ENCODE assay signal across 8 mouse cellular contexts in genomic region chr15:102459847-102460246, GRCm38 (mm10). TPM values are rescaled to one million over a fixed set of nuclear protein-coding genes. Genes with fewer than 3 reads are reported as not detected.
DNase-seq lines count a peak whose midpoint lies in the region; ATAC-seq lines count a peak whose summit lies in the region.

No protein-coding gene starts in this region.

- WGBS in neural tube, embryonic 12.5 days: 77% methylated on average over 5 of the region's 5 CpGs
- WGBS in limb, embryonic 13.5 days: 68% methylated on average over 5 of the region's 5 CpGs
- WGBS in stomach, embryonic 15.5 days: 51% methylated on average over 5 of the region's 5 CpGs

- H3K4me1 ChIP-seq in neural tube, embryonic 12.5 days: peaks cover 9% of the 10 kb centered on the region
- H3K4me1 ChIP-seq in erythroblast, embryonic 14.5 days (ENCODE audit: control insufficient read depth): peaks cover 62% of the 10 kb centered on the region
- peaks cover 14% of the 10 kb centered on the region for H3K4me1 ChIP-seq in limb, embryonic 13.5 days
- H3K4me1 ChIP-seq in stomach, embryonic 15.5 days: no peaks in the 10 kb centered on the region; the same call in 1 of the 2 replicates

- no peak for ATAC-seq in neural tube, embryonic 12.5 days (ENCODE audit: low FRiP score, low read depth)
- no peak for ATAC-seq in limb, embryonic 13.5 days (ENCODE audit: low FRiP score, low read depth)
- ATAC-seq in stomach, embryonic 15.5 days (ENCODE audit: insufficient read depth, low FRiP score, low read depth): peak; percentile 48; the same call in 1 of the 2 replicates

- H3K27ac ChIP-seq in neural tube, embryonic 12.5 days: no peak overlapping the region
- H3K27ac ChIP-seq in limb, embryonic 13.5 days: no peak overlapping the region
- 0 out of 2 replicates have a peak overlapping the region, but pooled peaks have one; percentile 19 for H3K27ac ChIP-seq in stomach, embryonic 15.5 days

- peaks cover 7% of the 10 kb centered on the region; the same call in 1 of the 2 replicates for H3K36me3 ChIP-seq in neural tube, embryonic 12.5 days
- H3K36me3 ChIP-seq in erythroblast, embryonic 14.5 days (ENCODE audit: control insufficient read depth): peaks cover 37% of the 10 kb centered on the region
- H3K36me3 ChIP-seq in limb, embryonic 13.5 days: peaks cover 12% of the 10 kb centered on the region
- H3K36me3 ChIP-seq in stomach, embryonic 15.5 days: no peaks in the 10 kb centered on the region

- H3K27me3 ChIP-seq in neural tube, embryonic 12.5 days (replicated peaks): no peaks in the 10 kb centered on the region
- no peaks in the 10 kb centered on the region for H3K27me3 ChIP-seq in erythroblast, embryonic 14.5 days (ENCODE audit: control insufficient read depth)
- H3K27me3 ChIP-seq in limb, embryonic 13.5 days: no peaks in the 10 kb centered on the region
- no peaks in the 10 kb centered on the region for H3K27me3 ChIP-seq in stomach, embryonic 15.5 days (replicated peaks)

- no peaks in the 10 kb centered on the region for H3K9me3 ChIP-seq in neural tube, embryonic 12.5 days
- H3K9me3 ChIP-seq in erythroblast, embryonic 14.5 days (ENCODE audit: control insufficient read depth, low read length): no peaks in the 10 kb centered on the region
- H3K9me3 ChIP-seq in limb, embryonic 13.5 days: no peaks in the 10 kb centered on the region
- H3K9me3 ChIP-seq in stomach, embryonic 15.5 days: no peaks in the 10 kb centered on the region

- no peak overlapping the region for H3K9ac ChIP-seq in neural tube, embryonic 12.5 days
- 0 out of 2 replicates have a peak overlapping the region, but pooled peaks have one; percentile 13 for H3K9ac ChIP-seq in limb, embryonic 13.5 days
- no peak overlapping the region for H3K9ac ChIP-seq in stomach, embryonic 15.5 days

- H3K4me3 ChIP-seq in neural tube, embryonic 12.5 days: peak overlapping the region; percentile 39; the same call in 1 of the 2 replicates
- H3K4me3 ChIP-seq in erythroblast, embryonic 14.5 days (replicated peaks): peak overlapping the region; percentile 76
- H3K4me3 ChIP-seq in limb, embryonic 13.5 days: peak overlapping the region; percentile 51
- H3K4me3 ChIP-seq in stomach, embryonic 15.5 days (replicated peaks): peak overlapping the region; percentile 53

- no peak for DNase-seq in neural tube, embryonic 10.5 days (ENCODE audit: extremely low spot score, low spot score)
- no peak for DNase-seq in right cerebral cortex, adult 2 months (ENCODE audit: low spot score in 2 of 2)
- DNase-seq in frontal cortex, postnatal 14 days (ENCODE audit: low spot score in 2 of 2): no peak
- DNase-seq in thymus, postnatal 36 days: no peak

- H3K4me2 ChIP-seq in neural tube, embryonic 12.5 days (replicated peaks): peak overlapping the region; percentile 65
- peak overlapping the region; percentile 64 for H3K4me2 ChIP-seq in limb, embryonic 13.5 days (replicated peaks)
- peak overlapping the region; percentile 69 for H3K4me2 ChIP-seq in stomach, embryonic 15.5 days

RNA-seq across cellular contexts. Expression of gene Prr13, which starts 1.0 kb away (rescaled TPM):
- 80.5 and 80.6 TPM in 2 replicates for polyA plus RNA-seq in neural tube, embryonic 12.5 days (2016; fragmentation: Nextera tagmentation; extraction: Ambion mirVana)
- polyA plus RNA-seq in erythroblast, embryonic 14.5 days (2012): 28.4 and 73.8 TPM in 2 replicates
- polyA plus RNA-seq in limb, embryonic 13.5 days (2015; fragmentation: Nextera tagmentation; extraction: Ambion mirVana): 59.5 and 62.6 TPM in 2 replicates
- 119 and 120 TPM in 2 replicates for polyA plus RNA-seq in stomach, embryonic 15.5 days (2015; fragmentation: Nextera tagmentation; extraction: Ambion mirVana)

RNA-seq across cellular contexts. Expression of gene Pcbp2, which starts 10.5 kb away (rescaled TPM):
- 144 and 152 TPM in 2 replicates for polyA plus RNA-seq in neural tube, embryonic 12.5 days (2016; fragmentation: Nextera tagmentation; extraction: Ambion mirVana)
- 31.3 and 62.4 TPM in 2 replicates for polyA plus RNA-seq in erythroblast, embryonic 14.5 days (2012)
- polyA plus RNA-seq in limb, embryonic 13.5 days (2015; fragmentation: Nextera tagmentation; extraction: Ambion mirVana): 262 and 273 TPM in 2 replicates
- polyA plus RNA-seq in stomach, embryonic 15.5 days (2015; fragmentation: Nextera tagmentation; extraction: Ambion mirVana): 182 and 192 TPM in 2 replicates

RNA-seq across cellular contexts. Expression of gene Amhr2, which starts 14.7 kb away (rescaled TPM):
- polyA plus RNA-seq in neural tube, embryonic 12.5 days (2016; fragmentation: Nextera tagmentation; extraction: Ambion mirVana): 0.23 TPM in 2 replicates
- 0.03 and 0.08 TPM in 2 replicates for polyA plus RNA-seq in erythroblast, embryonic 14.5 days (2012)
- 0.23 and 0.36 TPM in 2 replicates for polyA plus RNA-seq in limb, embryonic 13.5 days (2015; fragmentation: Nextera tagmentation; extraction: Ambion mirVana)
- 0.90 and 1.3 TPM in 2 replicates for polyA plus RNA-seq in stomach, embryonic 15.5 days (2015; fragmentation: Nextera tagmentation; extraction: Ambion mirVana)

RNA-seq across cellular contexts. Expression of gene Gm10337, which starts 43.7 kb away (rescaled TPM):
- polyA plus RNA-seq in neural tube, embryonic 12.5 days (2016; fragmentation: Nextera tagmentation; extraction: Ambion mirVana): not detected in 2 replicates
- not detected in 2 replicates for polyA plus RNA-seq in erythroblast, embryonic 14.5 days (2012)
- polyA plus RNA-seq in limb, embryonic 13.5 days (2015; fragmentation: Nextera tagmentation; extraction: Ambion mirVana): 2.5 and 7.5 TPM in 2 replicates
- polyA plus RNA-seq in stomach, embryonic 15.5 days (2015; fragmentation: Nextera tagmentation; extraction: Ambion mirVana): 5.0 and 8.1 TPM in 2 replicates

RNA-seq across cellular contexts. Expression of gene Sp1, which starts 53.9 kb away (rescaled TPM):
- 6.9 and 7.7 TPM in 2 replicates for polyA plus RNA-seq in neural tube, embryonic 12.5 days (2016; fragmentation: Nextera tagmentation; extraction: Ambion mirVana)
- 0.32 and 0.93 TPM in 2 replicates for polyA plus RNA-seq in erythroblast, embryonic 14.5 days (2012)
- polyA plus RNA-seq in limb, embryonic 13.5 days (2015; fragmentation: Nextera tagmentation; extraction: Ambion mirVana): 11.6 and 12.0 TPM in 2 replicates
- polyA plus RNA-seq in stomach, embryonic 15.5 days (2015; fragmentation: Nextera tagmentation; extraction: Ambion mirVana): 9.6 and 9.7 TPM in 2 replicates
